ENCODE assay signal across 15 mouse cellular contexts in genomic region chrX:160455686-160456085, GRCm38 (mm10). TPM values are rescaled to one million over a fixed set of nuclear protein-coding genes. Genes with fewer than 3 reads are reported as not detected.
A peak's percentile ranks its signal among the peaks of the same experiment; 100 is the strongest.
DNase-seq lines count a peak whose midpoint lies in the region; ATAC-seq and TF ChIP-seq lines count a peak whose summit lies in the region.
"Had no signal": no experiment of that assay in that cellular context is flagged by ENCODE, and none has a peak within 500 bp of the region (broad histone marks: within the 10 kb centered on the region; RNA-seq: fewer than 3 reads in every experiment).

No protein-coding gene starts in this region.

- no peak for TF ChIP-seq POLR2A in MEL (IDR thresholded peaks at IDR 0.05; ENCODE audit: control insufficient read depth in 1 of 2, insufficient read depth in 1 of 2, low read depth in 1 of 2, low read length in 2 of 2, poor library complexity in 1 of 2)
- no peak for TF ChIP-seq POLR2A in brain, embryonic 14.5 days (IDR thresholded peaks at IDR 0.05; ENCODE audit: borderline replicate concordance, extremely low read depth, insufficient read depth, insufficient read length, poor library complexity, severe bottlenecking)

- TF ChIP-seq RAD21 in MEL (IDR thresholded peaks at IDR 0.05; ENCODE audit: low read depth, low read length) = peak; percentile 42

- no peak for TF ChIP-seq EP300 in lung, postnatal 0 days (IDR thresholded peaks at IDR 0.05)
- TF ChIP-seq EP300 in MEL (IDR thresholded peaks at IDR 0.05; ENCODE audit: low read depth in 1 of 2, low read length in 2 of 2) = no peak

- WGBS in heart, embryonic 11.5 days (ENCODE audit: insufficient replicate concordance) = 66% methylated on average over 5 of the region's 5 CpGs
- 67% methylated on average over 5 of the region's 5 CpGs for WGBS in lung, postnatal 0 days

- no peak for ATAC-seq in heart, embryonic 11.5 days (replicated peaks; ENCODE audit: insufficient number of reproducible peaks, low FRiP score, low TSS enrichment)
- ATAC-seq in lung, postnatal 0 days = no peak

- no peak overlapping the region for H3K4me3 ChIP-seq in heart, embryonic 11.5 days (ENCODE audit: low read depth, low read length)
- no peak overlapping the region for H3K4me3 ChIP-seq in lung, postnatal 0 days (ENCODE audit: low read depth, low read length)
- H3K4me3 ChIP-seq in MEL (ENCODE audit: control insufficient read depth in 1 of 2, insufficient read depth in 1 of 2, low read depth in 2 of 2, low read length in 2 of 2) = no peak overlapping the region
- H3K4me3 ChIP-seq: embryonic facial prominence, embryonic 13.5 days; heart, embryonic 15.5 days; limb, embryonic 15.5 days; midbrain, embryonic 10.5 days; neural tube, embryonic 13.5 days; stomach, embryonic 15.5 days had no signal

- H3K36me3 ChIP-seq in heart, embryonic 11.5 days (ENCODE audit: control insufficient read depth, insufficient read depth, low read length) = no peaks in the 10 kb centered on the region
- no peaks in the 10 kb centered on the region for H3K36me3 ChIP-seq in lung, postnatal 0 days (ENCODE audit: insufficient read depth, low read length)
- H3K36me3 ChIP-seq in MEL (ENCODE audit: control insufficient read depth in 1 of 2, insufficient read depth in 2 of 2, low read length in 2 of 2) = no peaks in the 10 kb centered on the region
- H3K36me3 ChIP-seq: embryonic facial prominence, embryonic 13.5 days; heart, embryonic 15.5 days; limb, embryonic 15.5 days; midbrain, embryonic 10.5 days; neural tube, embryonic 13.5 days; stomach, embryonic 15.5 days had no signal

- no peaks in the 10 kb centered on the region for H3K79me2 ChIP-seq in MEL (ENCODE audit: control insufficient read depth, insufficient read depth, low read length, poor library complexity)

- no peak overlapping the region for H3K9ac ChIP-seq in heart, embryonic 11.5 days (ENCODE audit: low read depth, low read length)
- no peak overlapping the region for H3K9ac ChIP-seq in lung, postnatal 0 days (replicated peaks; ENCODE audit: low read depth)
- no peak overlapping the region for H3K9ac ChIP-seq in MEL (ENCODE audit: control insufficient read depth, low read depth, low read length, poor library complexity, severe bottlenecking)
- H3K9ac ChIP-seq: embryonic facial prominence, embryonic 13.5 days; heart, embryonic 15.5 days; limb, embryonic 15.5 days; neural tube, embryonic 13.5 days; stomach, embryonic 15.5 days had no signal

- H3K9me3 ChIP-seq in heart, embryonic 11.5 days (replicated peaks; ENCODE audit: control insufficient read depth, low read length) = no peaks in the 10 kb centered on the region
- no peaks in the 10 kb centered on the region for H3K9me3 ChIP-seq in lung, postnatal 0 days (ENCODE audit: low read length)
- no peaks in the 10 kb centered on the region for H3K9me3 ChIP-seq in MEL (replicated peaks; ENCODE audit: insufficient read depth, low read length)
- H3K9me3 ChIP-seq: embryonic facial prominence, embryonic 13.5 days; heart, embryonic 15.5 days; limb, embryonic 15.5 days; midbrain, embryonic 10.5 days; neural tube, embryonic 13.5 days; stomach, embryonic 15.5 days had no signal

- H3K4me2 ChIP-seq in heart, embryonic 11.5 days = no peak overlapping the region
- H3K4me2 ChIP-seq in lung, postnatal 0 days (replicated peaks; ENCODE audit: low read depth, low read length) = no peak overlapping the region
- H3K4me2 ChIP-seq: embryonic facial prominence, embryonic 13.5 days; heart, embryonic 15.5 days; limb, embryonic 15.5 days; neural tube, embryonic 13.5 days; stomach, embryonic 15.5 days had no signal

- no peak overlapping the region for H3K27ac ChIP-seq in heart, embryonic 11.5 days (ENCODE audit: low read depth, low read length)
- H3K27ac ChIP-seq in lung, postnatal 0 days (ENCODE audit: low read length) = no peak overlapping the region
- H3K27ac ChIP-seq in MEL (ENCODE audit: control insufficient read depth, low read depth, low read length) = no peak overlapping the region
- H3K27ac ChIP-seq: embryonic facial prominence, embryonic 13.5 days; heart, embryonic 15.5 days; limb, embryonic 15.5 days; midbrain, embryonic 10.5 days; neural tube, embryonic 13.5 days; stomach, embryonic 15.5 days had no signal

- DNase-seq in heart, postnatal 4 days = peak; percentile 5
- peak; percentile 12 for DNase-seq in lung, postnatal 0 days (ENCODE audit: low spot score)
- DNase-seq in lung, postnatal 25 days (ENCODE audit: low spot score) = no peak
- peak; percentile 23 for DNase-seq in MEL (ENCODE audit: low read depth, low spot score)
- DNase-seq in brain, embryonic 14.5 days (ENCODE audit: low read depth) = peak; percentile 15
- DNase-seq in adrenal gland, postnatal 25 days = no peak
- DNase-seq in urinary bladder, postnatal 25 days (ENCODE audit: low spot score) = no peak
- DNase-seq: cerebellum, adult 9-10 months had no signal

- H3K4me1 ChIP-seq in heart, embryonic 11.5 days (ENCODE audit: control insufficient read depth, insufficient read depth, low read length) = no peaks in the 10 kb centered on the region
- H3K4me1 ChIP-seq in lung, postnatal 0 days (ENCODE audit: insufficient read depth, low read depth, low read length) = no peaks in the 10 kb centered on the region
- H3K4me1 ChIP-seq in MEL (ENCODE audit: control insufficient read depth in 1 of 2, insufficient read depth in 2 of 2, low read length in 2 of 2) = no peaks in the 10 kb centered on the region
- H3K4me1 ChIP-seq: embryonic facial prominence, embryonic 13.5 days; heart, embryonic 15.5 days; limb, embryonic 15.5 days; midbrain, embryonic 10.5 days; neural tube, embryonic 13.5 days; stomach, embryonic 15.5 days had no signal

- H3K27me3 ChIP-seq in heart, embryonic 11.5 days (ENCODE audit: control insufficient read depth, insufficient read depth, low read length) = no peaks in the 10 kb centered on the region
- no peaks in the 10 kb centered on the region for H3K27me3 ChIP-seq in lung, postnatal 0 days (replicated peaks; ENCODE audit: insufficient read depth, low read length)
- peaks cover 0 to 4% of the 10 kb centered on the region in 2 experiments; a peak in 2 of 4 replicates for H3K27me3 ChIP-seq in MEL (ENCODE audit: control insufficient read depth in 1 of 2, insufficient read depth in 2 of 2, low read length in 2 of 2)
- H3K27me3 ChIP-seq: heart, embryonic 15.5 days; stomach, embryonic 15.5 days had no signal

- peak; percentile 48 for TF ChIP-seq CTCF in lung, postnatal 0 days (IDR thresholded peaks at IDR 0.05)
- peak in 2 of 3 experiments; percentile 17 to 46; a peak in 3 of 6 replicates for TF ChIP-seq CTCF in MEL (IDR thresholded peaks at IDR 0.05 in 2 of 3, conservative IDR thresholded peaks at IDR 0.05 in 1 of 3; ENCODE audit: control insufficient read depth in 1 of 3, insufficient read depth in 1 of 3, low read depth in 2 of 3, low read length in 3 of 3, poor library complexity in 1 of 3, severe bottlenecking in 1 of 3)
- TF ChIP-seq CTCF in brain, embryonic 14.5 days (IDR thresholded peaks at IDR 0.05; ENCODE audit: borderline replicate concordance, extremely low read depth, insufficient read depth, insufficient read length) = no peak

TF ChIP-seq in MEL, 35 proteins besides CTCF, POLR2A, EP300 and RAD21:
- TF ChIP-seq ZKSCAN1 (IDR thresholded peaks at IDR 0.05; ENCODE audit: low read depth, low read length) = no peak
- peak; percentile 43 for TF ChIP-seq SMC3 (IDR thresholded peaks at IDR 0.05; ENCODE audit: low read depth, low read length)
- TF ChIP-seq USF1 (IDR thresholded peaks at IDR 0.05; ENCODE audit: low read depth, low read length) = peak; percentile 60; the same call in 1 of the 2 replicates
- no peak for TF ChIP-seq ELF1 (IDR thresholded peaks at IDR 0.05; ENCODE audit: low read depth, low read length)
- peak; percentile 55 for TF ChIP-seq MAX (IDR thresholded peaks at IDR 0.05; ENCODE audit: low read length)

RNA-seq across cellular contexts. Expression of gene Phka2, which starts 46.3 kb away (rescaled TPM):
- total RNA-seq in heart, postnatal 4 days (2021) = 10 to 100 TPM; 31.1 to 32.9 TPM
- polyA plus RNA-seq in heart, embryonic 11.5 days (2014; fragmentation: Nextera tagmentation; extraction: Ambion mirVana) = 22.0 and 23.6 TPM in 2 replicates
- 9.9 and 11.8 TPM in 2 replicates for polyA plus RNA-seq in lung, postnatal 0 days (2015; fragmentation: Nextera tagmentation; extraction: Ambion mirVana)
- 16.6 and 20.7 TPM in 2 replicates for total RNA-seq in MEL (2012; rRNA removed)
- polyA plus RNA-seq in MEL (2012; ENCODE audit: insufficient read depth in 1 of 2, insufficient read length in 2 of 2, low read depth in 1 of 2, low replicate concordance in 2 of 2, missing spikeins in 1 of 2) = 10 to 100 TPM in 1 of 2 experiments, not detected in 1; 31.0 TPM
- polyA plus RNA-seq in brain, embryonic 14.5 days (2012; rRNA removed) = 20.5 and 23.7 TPM in 2 replicates
- total RNA-seq in adrenal gland, postnatal 25 days (2021) = 26.0 and 37.9 TPM in 2 replicates

Comparison
In these comparisons a context has a peak if more than half of its experiments do, and no peak if none do; other contexts are left out.
1. DNase-seq: peak in heart, postnatal 4 days (single experiment), lung, postnatal 0 days (single experiment), MEL (single experiment) and brain, embryonic 14.5 days (single experiment); none in lung, postnatal 25 days (single experiment), adrenal gland, postnatal 25 days (single experiment) and urinary bladder, postnatal 25 days (single experiment).